Mouse (Mus musculus) granulocyte monocyte progenitor cell, adult 5-6 weeks (primary cell): Measurements from ENCODE around the gene Guk1. TPM values are rescaled to one million over a fixed set of nuclear protein-coding genes. Genes with fewer than 3 reads are reported as not detected.
A peak's percentile ranks its signal among the peaks of the same experiment; 100 is the strongest.

Experiments used
- ATAC-seq: replicated peaks from 2 replicates; pipeline ENCODE4 v1.8.0; 2016; ENCODE audit warnings: mild to moderate bottlenecking, moderate TSS enrichment, inconsistent platforms; ENCODE audit not compliant: poor library complexity, severe bottlenecking
- total RNA-seq, 2 experiments: library from RNA; stranded (forward) in 1 of 2; stranded (reverse) in 1 of 2; fragments of 200-712, 200-1000 nt in 1 of 2; fragments of >200 nt in 1 of 2; fragmentation: Nextera tagmentation in 1 of 2; gene quantifications; 2 replicates each; pipeline ENCODE4 v1.2.3; 2014 to 2017

Gene Guk1
- total RNA-seq (2014; fragmentation: Nextera tagmentation) (41.9 and 58.1 TPM in 2 replicates), total RNA-seq (2017) (33.2 and 35.9 TPM in 2 replicates)

- no peak for ATAC-seq
Measured at GRCm38 (mm10) chr11:59192059-59192386, at the start of gene Guk1. TSS of gene Guk1 (minus strand) at chr11:59192212.

- ATAC-seq: no peak
Measured at GRCm38 (mm10) chr11:59239796-59240195, 47.8 kb upstream of the Guk1 start.

GRCm38 (mm10) chr11:59239428-59239785 is 47.4 kb upstream of the Guk1 start:
- ATAC-seq: no peak

GRCm38 (mm10) chr11:59238525-59239427 is 46.8 kb upstream of the Guk1 start:
- ATAC-seq: peak; percentile 80

GRCm38 (mm10) chr11:59232797-59233196 is 40.8 kb upstream of the Guk1 start:
- ATAC-seq: no peak

- ATAC-seq: peak; percentile 9; the same call in 1 of the 2 replicates
Measured at GRCm38 (mm10) chr11:59230144-59230760, 38.2 kb upstream of the Guk1 start.

GRCm38 (mm10) chr11:59228122-59228953 is 36.3 kb upstream of the Guk1 start, which contains the start of gene Arf1:
TSS of gene Arf1 (minus strand) at chr11:59228270.
- ATAC-seq: peak; percentile 80

- ATAC-seq: peak; percentile 21
Measured at GRCm38 (mm10) chr11:59227604-59228121, 35.7 kb upstream of the Guk1 start.

- ATAC-seq: peak; percentile 36
Measured at GRCm38 (mm10) chr11:59226787-59227603, 35.0 kb upstream of the Guk1 start.

- no peak for ATAC-seq
Measured at GRCm38 (mm10) chr11:59226251-59226650, 34.2 kb upstream of the Guk1 start.

- ATAC-seq: no peak
Measured at GRCm38 (mm10) chr11:59225167-59225566, 33.2 kb upstream of the Guk1 start.

GRCm38 (mm10) chr11:59224470-59224869 is 32.5 kb upstream of the Guk1 start:
- ATAC-seq: no peak

GRCm38 (mm10) chr11:59224025-59224424 is 32.0 kb upstream of the Guk1 start:
- no peak for ATAC-seq

- ATAC-seq: no peak
Measured at GRCm38 (mm10) chr11:59222306-59222705, 30.3 kb upstream of the Guk1 start.

- ATAC-seq: peak; percentile 70
Measured at GRCm38 (mm10) chr11:59221604-59222003, 29.6 kb upstream of the Guk1 start.

- ATAC-seq: peak; percentile 30; the same call in 1 of the 2 replicates
Measured at GRCm38 (mm10) chr11:59219064-59219463, 27.1 kb upstream of the Guk1 start.

GRCm38 (mm10) chr11:59218389-59218998 is 26.5 kb upstream of the Guk1 start:
- ATAC-seq: no peak

GRCm38 (mm10) chr11:59216955-59217354 is 24.9 kb upstream of the Guk1 start:
- no peak for ATAC-seq

- no peak for ATAC-seq
Measured at GRCm38 (mm10) chr11:59212892-59213494, 21.0 kb upstream of the Guk1 start.
